Mouse (Mus musculus) induced T-regulatory cell, adult 2 months (primary cell): ENCODE data around the gene Srek1ip1.

ENCODE experiments used
- DNase-seq: peaks from one replicate; pipeline ENCODE4 v3.0.0-alpha.2; 2012; ENCODE audit warnings: low read depth

Srek1ip1 gene

DNA sequence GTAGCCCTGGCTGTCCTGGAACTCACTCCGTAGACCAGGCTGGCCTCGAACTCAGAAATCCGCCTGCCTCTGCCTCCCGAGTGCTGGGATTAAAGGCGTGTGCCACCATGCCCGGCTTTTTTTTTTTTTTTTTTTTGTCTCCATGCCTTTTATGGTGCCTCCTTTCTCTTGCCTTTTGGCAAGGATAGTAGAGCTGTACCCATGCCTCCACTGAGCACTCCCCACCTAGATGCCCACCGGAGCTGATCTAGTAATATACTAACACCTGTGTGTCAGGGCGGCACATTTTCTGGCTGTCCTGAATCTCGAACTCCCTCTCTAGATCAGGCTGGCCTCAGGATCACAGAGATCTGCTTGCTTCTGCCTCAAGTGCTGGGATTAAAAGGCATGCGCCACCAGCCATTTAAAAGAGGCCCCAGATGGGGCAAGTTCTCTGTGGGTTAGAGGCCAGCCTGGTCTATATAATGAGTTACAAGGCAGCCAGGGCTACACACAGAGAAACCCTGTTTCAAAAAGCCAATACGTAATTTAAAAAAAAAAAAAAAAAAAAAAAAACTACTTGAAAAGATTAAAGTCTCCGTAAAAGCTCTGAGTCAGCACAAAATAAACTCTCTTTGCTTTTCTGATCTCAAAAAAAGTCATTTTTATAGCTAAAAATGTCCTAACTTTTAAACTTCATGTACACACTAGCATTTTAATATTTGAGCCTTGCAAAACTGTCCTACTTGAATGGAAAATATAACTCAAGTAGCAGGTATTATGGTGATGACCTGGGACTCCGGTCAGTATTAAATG lies 51.2 kb downstream of the Srek1ip1 start:
- no peak for DNase-seq

DNA sequence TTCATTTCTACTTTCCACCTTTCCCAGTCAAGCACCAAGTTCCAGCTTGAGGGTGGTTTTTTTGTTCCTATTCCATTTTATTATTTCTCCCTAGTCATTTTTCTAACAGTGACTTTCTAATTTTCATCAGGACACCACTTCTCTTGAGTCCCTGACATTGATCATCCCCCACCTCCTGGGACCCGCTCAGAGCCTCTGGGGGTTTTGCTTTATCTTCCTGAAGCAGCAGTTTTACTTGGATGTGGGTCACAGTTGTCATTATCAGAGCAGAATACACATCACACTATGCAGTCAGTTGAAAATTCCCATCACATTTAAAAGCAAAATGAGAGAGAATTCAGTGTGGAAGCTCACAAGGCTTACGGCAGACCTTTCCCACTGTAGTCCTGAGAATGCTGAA lies 61.4 kb downstream of the Srek1ip1 start:
- DNase-seq, result no peak

DNA sequence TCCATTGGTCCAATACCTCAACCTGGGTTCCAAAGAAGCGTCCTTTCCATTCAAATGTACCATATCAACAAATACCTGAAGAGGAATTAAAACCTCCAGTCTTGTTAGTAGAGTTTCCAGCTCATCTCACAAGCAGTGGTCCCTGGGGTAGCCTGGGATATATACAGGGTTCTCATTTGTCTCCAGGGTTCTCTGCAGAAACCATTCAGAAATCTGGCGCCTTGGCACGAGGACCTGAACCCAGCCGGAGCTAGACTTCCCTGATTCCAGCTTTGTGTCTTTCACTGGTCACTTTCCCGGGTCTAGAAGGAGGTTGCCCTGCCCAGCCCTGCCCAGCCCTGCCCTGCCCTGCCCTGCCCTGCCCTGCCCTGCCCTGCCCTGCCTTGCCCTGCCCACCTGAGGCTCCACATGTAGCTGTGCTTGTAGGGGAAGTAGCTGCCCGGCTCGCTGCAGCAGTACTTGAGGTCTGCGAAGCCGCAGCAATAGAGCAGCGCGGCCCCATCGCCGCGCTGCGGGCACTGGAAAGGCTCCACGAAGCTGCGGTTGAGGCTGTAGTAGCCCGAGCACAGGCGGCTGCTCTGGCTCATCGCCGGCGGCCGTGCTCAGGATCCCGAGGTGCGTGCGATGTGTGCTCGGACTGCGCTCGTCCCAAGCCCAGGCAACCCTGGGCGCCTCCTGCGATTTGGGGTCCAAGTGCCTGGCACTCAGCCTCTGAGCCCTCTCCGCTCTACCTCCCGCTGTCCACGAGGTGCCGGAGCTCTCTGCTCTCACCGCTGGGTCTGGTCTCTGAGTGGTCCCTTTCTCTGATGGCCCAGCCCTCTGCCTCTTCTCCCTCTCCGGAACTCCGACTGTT lies 71.1 kb downstream of the Srek1ip1 start, which contains the start of gene Shisal2b:
Shisal2b (minus strand) TSS at position 767 of the 853 bp plus-strand sequence.
- DNase-seq, result peak; percentile 21

DNA sequence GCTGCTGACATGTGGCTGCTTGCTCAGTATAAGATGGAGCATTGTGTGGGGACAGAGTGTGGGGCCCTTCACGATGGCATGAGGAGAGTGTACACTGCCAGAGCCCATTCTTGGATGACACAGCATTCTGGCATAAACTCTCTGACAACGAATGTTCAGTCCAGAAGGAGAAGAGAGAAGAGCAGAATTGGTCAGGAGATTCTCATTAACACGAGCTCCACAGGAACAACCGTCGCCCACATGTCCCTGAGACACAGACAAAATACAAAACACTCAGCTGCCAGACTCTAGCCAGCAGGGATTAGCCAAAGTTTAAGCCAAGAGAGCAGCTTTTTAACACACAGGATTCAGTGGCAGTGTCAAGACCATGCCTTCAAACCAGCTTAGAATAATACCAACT lies 74.4 kb downstream of the Srek1ip1 start:
- DNase-seq, result no peak

DNA sequence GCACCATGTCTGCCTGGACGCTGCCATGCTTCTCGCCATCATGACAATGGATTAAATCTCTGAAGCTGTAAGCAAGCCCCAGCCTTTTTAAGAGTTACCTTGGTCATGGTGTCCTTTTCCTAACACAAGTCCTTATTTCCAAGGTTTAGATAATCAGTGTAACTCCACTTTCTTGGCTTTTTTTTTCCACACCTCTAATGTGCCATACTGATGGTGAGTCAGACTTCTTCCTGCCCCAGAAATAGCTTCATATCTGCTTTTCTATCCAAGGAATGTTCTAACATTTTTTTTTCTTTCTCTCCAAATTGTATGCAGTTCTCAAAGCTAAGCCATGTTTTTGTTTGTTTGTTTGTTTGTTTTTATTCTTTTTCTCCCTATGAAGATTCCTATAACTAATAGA lies 77.6 kb downstream of the Srek1ip1 start:
- DNase-seq, result no peak

GRCm38 (mm10) chr13:104878508-104878907 lies 86.2 kb downstream of the Srek1ip1 start:
- no peak for DNase-seq

- DNase-seq, result no peak
Measured at GRCm38 (mm10) chr13:104883566-104884249, 91.4 kb downstream of the Srek1ip1 start.

DNA sequence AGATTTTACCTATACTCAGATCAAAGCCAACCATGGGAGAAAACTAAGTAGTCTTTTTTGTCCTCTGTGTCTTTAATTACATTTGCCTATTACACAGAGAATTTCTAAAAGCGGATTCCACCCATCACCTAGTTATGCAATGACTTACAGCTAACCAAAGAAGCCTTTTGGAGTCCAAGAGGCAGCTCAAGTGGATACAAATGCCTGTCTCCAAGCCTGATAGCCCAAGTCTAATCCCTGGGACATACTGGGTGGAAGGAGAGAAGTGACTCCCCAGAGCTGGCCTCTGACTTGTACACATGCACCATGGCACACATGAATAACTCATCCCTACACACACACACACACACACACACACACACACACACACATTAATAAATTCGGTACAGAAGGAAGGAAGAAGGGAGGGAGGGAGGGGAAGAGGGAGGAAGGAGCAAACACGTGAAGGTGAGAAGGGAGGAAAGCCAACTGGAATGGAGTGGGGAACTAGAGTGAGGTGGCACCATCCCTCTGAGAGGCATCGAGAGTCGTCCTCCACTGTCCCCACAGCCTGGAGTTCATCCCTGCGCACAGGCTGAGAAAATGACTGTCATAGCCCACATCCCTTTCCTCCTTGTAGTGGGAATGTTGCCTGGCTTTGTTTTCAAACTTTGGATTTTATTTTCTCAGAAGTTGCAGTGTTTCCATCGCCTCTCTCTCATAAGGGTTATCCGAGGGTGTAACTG lies 94.2 kb downstream of the Srek1ip1 start:
- no peak for DNase-seq
